Mouse (Mus musculus): Measurements from ENCODE around the gene Pola2.

DNA sequence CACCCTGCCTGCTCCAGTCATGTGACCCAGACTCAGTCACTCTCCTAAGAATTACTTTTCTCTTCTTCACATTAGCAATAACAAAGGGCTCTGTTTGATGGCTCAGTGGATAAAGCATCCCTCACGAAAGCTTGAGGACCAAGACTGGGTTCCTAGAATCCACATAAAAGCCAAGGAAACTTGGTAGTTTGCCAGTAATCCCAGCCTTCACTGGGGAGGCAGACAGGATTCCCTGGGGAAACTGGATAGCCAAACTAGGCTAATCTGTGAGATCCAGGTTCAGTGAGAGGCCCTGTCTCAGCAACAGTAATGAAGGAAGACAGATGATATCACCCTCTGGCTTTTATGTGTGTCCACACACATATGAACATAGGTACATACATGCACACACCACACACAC, 26.9 kb upstream of the Pola2 start:
- TF ChIP-seq MAX (IDR thresholded peaks at IDR 0.05) (no peak), CTCF (IDR thresholded peaks at IDR 0.05; ENCODE audit: control insufficient read depth, insufficient read depth, insufficient read length) (no peak), MYOD1 (IDR thresholded peaks at IDR 0.05; ENCODE audit: control insufficient read depth, insufficient read length, low read depth) (no peak), CEBPB (IDR thresholded peaks at IDR 0.05; ENCODE audit: low read depth) (no peak)
